Mouse (Mus musculus) regulatory T cell (primary cell): ENCODE results near the gene Foxn1.

Experiments used
- in situ Hi-C: fragments of 300-600 bp; cut with MboI, MseI; formaldehyde crosslinking; loops from one replicate; pipeline ENCODE4 v1.15.1; 2025; ENCODE audit warnings: high pct_unique_total_duplicates

Foxn1 gene

GRCm38 (mm10) chr11:78327634-78328511 lies 58.5 kb downstream of the Foxn1 start, which contains the start of gene Pigs:
TSS of gene Pigs (plus strand) at chr11:78328415.
- in situ Hi-C loops, result no loop called here

GRCm38 (mm10) chr11:78327215-78327614 lies 59.1 kb downstream of the Foxn1 start:
- in situ Hi-C loops, result no loop called here

- in situ Hi-C loops, result no loop called here
These were observed 61.4 kb downstream of the Foxn1 start for GRCm38 (mm10) chr11:78324965-78325364.

GRCm38 (mm10) chr11:78324000-78324785 lies 62.2 kb downstream of the Foxn1 start:
- in situ Hi-C loops, result no loop called here

- in situ Hi-C loops, result no loop called here
These were observed 63.5 kb downstream of the Foxn1 start, which contains the start of gene Aldoc for GRCm38 (mm10) chr11:78322860-78323259. TSS of gene Aldoc (plus strand) at chr11:78322968.

- in situ Hi-C loops, result no loop called here
These were observed 64.1 kb downstream of the Foxn1 start for GRCm38 (mm10) chr11:78322076-78322831.

GRCm38 (mm10) chr11:78318411-78318810 lies 67.9 kb downstream of the Foxn1 start:
- in situ Hi-C loops, result no loop called here

- in situ Hi-C loops, result no loop called here
These were observed 72.7 kb downstream of the Foxn1 start for GRCm38 (mm10) chr11:78313662-78314061.

- in situ Hi-C loops, result no loop called here
These were observed 75.4 kb downstream of the Foxn1 start for GRCm38 (mm10) chr11:78310861-78311511.
